Mouse (Mus musculus) right cerebral cortex, postnatal 36 days (tissue): Measurements from ENCODE around the gene Rpl26.
"Not testable (repeated sequence)": the region's sequence is repeated elsewhere in the genome, so short reads cannot be mapped to it uniquely, and the experiment has no call there.

Experiments
- DNase-seq, 2 experiments: peaks; one replicate each; pipeline ENCODE4 v3.0.0; 2022; ENCODE audit warnings: low spot score in 2 of 2, mixed read lengths in 1 of 2

The Rpl26 gene

DNA sequence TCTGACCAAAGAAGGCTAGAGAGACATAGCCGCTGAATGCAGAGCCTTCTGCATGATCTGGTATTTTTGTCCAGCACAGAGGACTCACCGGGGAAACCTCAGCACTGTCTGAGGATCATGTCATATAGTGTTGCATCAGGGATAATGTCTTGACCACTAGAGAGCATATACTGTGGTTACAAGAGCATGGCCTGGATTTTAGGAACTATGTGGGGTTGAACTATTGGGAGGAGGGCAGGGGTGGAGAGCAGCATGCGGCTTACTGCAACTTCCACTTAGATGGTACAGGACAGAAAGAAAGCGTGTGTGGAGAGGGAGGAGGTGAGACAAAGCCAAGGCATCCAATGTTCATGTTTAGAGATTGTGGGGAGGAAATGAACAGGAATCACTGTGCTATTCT is 13.2 kb downstream of the Rpl26 start:
- DNase-seq, result no peak

DNA sequence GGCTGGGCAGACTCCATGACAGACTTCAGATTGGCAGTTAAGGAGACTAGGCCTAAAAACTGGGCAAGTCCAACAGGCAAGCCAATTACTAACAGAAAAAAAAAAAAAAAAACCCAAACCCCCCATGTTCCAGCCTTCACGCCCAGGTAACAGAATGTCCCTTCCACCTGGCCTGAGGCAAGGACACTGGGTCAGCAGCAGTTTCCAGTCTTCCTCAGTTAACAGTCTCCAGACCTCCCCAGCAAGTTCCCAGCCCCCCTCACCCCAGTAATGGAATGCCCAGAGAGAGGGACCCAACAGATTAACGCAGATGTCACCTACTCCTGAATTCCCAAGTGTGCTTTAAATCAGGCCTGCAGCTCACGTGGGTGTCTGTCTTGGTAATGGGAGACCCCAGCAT is 21.8 kb downstream of the Rpl26 start:
- no peak for DNase-seq

DNA sequence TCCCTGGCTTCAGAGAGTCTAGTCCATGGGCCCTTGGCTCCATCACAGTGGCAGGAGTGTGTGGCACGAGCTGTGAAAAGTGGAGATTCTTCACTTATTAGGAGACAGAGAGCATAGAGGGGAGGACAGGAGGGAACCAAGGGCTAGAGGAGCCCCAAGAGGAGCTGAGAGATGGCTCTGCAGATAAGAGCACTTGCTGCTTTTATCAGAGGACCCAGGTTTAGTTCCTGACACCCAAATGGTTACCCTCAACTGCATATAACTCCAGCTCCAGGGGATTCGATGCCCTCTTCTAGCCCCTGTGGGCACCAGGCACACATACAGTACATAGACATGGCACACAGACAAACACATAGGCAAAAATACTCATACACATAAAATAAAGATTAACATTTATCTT is 23.4 kb downstream of the Rpl26 start:
- DNase-seq, result no peak

DNA sequence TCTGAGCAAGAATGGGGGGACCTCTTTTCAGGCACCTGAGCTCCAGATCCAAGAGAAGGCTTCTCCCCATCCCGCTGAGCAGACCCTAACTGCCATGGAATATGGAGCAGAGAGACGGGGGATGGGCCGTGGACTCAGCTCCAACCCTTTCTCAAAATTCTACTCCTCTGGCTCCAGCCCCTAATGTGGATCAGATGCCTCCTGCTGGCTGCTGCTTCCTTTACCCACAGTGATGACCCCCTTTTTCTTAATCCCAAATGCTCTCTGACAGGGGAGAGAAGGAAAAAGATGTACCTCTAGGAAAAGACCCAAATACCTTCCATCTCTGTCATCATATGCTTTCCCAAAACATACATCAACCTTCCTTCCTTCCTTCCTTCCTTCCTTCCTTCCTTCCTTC is 25.6 kb downstream of the Rpl26 start, which contains the start of gene Odf4:
Gene Odf4 (minus strand): TSS at position 101 of the 400 bp plus-strand sequence.
- DNase-seq, result no peak

DNA sequence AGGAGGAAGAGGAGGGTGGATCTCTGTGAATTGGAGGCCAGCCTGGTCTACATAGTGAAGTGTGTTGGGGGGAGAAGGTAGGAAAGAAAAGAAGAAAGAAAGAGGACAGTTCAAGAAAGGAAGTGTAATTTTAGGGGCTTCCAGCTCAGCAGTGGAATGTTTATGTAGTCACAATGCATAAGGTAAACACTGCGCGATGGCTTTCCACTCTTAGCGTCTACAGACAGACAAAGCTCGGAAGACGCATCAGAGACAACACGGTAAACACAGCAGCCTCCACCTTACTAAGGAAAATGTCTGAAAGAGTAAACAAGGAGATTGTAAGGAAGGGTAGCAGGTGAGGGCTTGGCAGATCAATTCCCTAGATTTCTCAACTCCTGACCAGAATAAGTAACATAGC is 28.6 kb downstream of the Rpl26 start:
- no peak for DNase-seq

DNA sequence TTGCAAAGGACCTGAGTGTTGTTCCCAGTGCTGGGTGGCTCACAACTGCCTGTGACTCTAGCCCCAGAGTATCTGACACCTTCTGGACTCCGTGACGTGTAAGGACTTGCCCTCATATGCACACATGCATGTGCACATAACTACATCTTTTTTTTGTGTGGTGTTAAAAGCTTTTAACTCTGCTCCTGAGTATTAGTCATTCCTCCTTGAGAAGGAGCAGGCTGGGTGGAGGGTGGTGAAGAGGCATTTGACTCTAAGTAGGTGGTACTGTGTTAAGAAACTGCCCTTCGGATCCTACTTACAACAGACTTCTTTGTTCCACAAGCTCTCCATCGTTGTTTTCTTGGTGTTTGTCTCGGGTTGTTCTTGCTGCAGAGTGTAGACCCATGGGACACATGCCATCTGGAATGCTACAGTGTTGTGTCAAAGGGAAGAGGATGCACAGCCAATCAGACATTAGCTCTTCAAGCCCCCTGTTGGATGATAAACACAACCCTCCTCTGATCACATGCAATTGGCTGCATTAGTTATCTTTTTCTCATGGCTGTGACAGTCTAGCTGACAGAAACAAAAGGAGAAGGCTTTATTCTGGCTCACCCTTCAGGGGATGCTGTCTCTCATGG is 32.6 kb downstream of the Rpl26 start:
- no peak for DNase-seq

DNA sequence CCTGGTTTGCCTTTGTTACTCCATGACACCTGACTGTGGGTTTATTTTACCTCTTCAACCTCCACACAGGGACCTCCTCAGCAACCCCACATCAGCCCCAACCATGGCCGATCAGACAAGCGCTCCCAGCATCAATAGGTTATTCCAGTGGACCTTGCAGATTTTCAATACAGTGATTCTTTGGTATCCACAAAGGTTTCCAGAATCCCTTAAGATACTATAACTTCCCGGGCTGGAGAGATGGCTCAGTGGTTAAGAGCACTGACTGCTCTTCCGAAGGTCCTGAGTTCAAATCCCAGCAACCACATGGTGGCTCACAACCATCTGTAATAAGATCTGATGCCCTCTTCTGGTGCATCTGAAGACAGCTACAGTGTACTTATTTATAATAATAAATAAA is 35.6 kb downstream of the Rpl26 start:
- DNase-seq, result not testable (repeated sequence)

DNA sequence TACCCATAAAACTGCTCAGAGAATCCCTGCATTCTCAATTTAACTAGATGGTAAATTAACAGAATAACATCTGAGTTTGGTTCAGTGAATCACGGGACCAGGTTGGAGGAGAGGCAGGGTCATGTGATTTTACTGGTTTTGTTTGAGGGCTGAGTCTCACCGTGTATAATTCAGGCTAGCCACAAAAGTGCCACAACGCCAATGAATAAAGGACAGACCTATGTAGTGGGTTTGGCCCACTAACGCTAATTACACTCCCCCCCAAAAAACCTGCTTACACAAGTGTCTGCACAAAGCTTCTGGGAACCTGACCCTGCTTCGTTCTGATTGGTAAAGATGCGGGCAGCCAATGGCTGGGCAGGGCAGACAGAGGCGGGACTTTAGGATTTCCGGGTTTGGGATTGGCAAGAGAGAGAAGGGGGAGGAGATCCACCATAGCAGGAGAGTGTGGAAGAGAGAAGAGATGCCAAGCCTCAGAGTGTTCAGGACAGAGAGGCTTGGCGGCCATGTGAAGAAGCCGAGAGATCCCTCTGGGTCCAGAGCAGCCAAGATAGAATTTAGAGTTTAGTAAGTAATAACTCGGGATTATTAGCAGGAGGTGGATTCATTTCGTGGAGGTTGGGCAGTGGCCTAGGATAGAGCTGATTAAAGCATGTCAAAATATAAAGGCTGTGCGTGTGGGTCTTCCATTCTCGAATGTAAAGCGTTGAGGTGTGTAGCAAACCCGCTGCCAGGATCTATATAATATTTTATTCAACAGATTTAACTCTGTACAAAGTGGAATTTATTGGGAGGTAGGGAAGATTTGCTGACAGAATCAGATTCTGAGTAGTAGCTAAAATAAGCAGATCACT is 38.3 kb downstream of the Rpl26 start:
- DNase-seq, result peak; percentile 80 to 89

DNA sequence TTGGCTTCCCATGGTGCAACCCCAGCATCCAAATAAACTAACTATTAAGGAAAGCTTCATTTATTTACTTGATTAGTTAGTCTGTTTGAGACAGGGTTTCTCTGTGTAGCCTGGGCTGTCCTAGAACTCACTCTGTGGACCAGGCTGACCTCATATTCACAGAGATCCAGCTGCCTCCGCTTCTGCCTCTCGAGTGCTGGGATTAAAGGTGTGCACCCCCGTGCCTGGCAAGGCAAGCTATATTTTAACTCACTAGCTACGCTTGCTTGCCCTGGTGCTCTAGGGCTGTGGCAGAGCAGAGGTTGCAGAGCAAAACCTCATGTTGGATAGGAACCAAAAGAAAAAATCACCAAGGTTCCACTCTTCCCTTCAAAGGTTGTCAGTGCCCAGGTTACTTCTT is 39.1 kb downstream of the Rpl26 start:
- no peak for DNase-seq

DNA sequence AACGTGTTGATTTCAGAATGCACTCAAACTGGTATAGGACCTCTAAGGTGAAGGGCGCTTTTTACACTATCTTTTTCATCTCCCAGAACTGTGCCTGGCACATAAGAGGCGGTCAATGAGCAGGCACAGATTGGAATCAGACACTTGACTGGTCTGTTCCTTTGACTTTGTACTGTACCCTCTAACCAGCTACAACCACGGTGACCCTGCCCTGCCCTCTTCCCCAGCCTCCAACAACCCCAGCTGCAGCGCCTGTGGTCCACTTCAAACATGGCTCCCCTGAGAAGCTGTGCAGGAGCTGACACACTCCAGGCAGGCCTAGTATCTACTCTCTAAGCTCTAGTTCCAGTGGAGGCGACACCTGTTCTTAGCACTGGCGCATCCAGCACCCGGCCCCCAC is 41.3 kb downstream of the Rpl26 start:
- DNase-seq, result no peak

DNA sequence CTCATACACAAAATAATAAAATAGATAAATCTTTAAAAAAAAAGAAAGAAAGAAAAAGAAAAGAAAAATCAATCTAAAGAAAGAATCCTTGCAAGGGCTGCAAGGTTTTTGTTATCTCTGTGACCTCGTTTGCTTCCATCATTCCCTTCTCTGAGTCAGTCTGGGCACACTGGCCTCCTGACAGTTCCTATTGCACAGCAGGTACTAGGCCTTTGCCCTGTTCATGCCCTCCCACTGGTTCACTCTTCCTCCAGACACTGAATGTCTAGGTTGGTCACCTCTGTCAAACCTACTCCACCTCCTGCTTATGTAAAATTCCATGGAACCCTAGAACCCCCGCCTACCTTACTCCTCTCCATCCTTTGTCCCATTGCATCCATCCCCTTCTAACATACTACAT is 43.9 kb downstream of the Rpl26 start:
- DNase-seq, result no peak

DNA sequence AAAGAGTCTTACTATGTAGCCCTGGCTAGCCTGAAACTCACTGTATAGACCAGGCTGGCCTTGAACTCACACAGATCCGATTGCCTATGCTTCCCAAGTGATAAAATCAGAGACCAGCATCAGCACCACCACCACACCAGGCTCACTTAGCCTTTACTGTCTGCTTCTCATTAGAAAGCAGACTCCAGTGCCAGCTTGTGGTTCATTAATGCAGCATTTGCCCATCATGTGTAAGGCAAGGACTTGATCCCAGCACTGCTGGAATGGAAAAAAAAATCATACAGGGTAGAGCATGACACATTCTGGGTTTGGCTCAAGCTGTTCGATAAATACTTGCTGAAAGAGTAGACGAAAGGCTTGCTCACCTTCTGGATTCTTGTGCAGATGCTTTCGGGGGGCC is 44.6 kb downstream of the Rpl26 start:
- no peak for DNase-seq

DNA sequence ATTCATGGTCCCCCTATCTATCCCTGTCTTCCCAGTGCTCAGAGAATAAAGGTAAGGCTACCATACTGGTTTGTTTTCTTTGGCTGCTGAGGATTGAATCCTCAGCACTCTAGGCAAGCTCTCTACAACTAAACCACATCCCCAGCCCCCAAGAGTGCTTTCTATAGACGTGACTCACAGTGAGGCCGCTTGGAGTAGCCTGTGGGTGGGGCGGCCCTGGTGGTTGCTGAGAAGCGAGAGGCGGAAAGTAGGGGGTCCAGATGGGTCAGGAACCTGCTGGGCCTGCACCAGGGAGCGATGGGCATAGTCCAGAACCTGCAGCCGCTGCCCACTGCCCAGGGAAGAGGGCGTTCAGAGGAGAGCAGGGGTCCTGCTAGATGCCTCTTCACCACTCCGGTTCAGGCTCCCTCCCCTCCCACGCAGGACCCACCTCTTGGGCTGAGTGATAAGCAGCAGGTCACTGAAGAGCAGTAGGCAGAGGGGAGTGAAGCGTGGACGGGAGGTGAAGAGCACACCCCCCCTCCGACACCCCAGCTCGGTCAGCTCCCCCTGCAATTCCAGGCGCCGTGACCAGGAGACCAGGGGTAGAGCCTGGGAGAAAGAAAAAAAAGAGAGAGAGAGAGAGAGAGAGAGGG is 45.5 kb downstream of the Rpl26 start:
- peak; percentile 60 to 61 for DNase-seq

DNA sequence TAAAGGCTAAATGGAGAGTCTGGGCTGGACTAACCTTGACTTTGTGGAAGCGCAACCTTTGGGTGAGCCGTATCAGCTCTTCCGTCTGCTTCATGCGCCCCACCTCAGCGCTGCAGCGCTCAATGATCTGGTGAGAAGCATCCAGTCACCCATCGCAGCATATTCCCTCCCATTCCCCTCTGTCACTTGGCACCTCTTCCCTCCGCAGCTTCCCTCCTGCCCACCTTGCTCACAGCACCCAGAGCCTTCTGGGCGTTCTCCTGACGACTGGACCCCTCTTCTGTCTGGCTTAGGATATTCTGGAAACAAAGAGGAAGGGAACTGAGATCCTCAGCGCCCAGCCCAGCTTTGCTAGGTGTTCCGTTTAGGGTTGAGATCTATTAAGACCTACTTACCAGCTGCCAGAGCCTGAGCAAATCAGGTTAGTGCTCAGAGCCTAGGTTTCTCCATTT is 46.2 kb downstream of the Rpl26 start:
- DNase-seq, result peak in 1 of 2 experiments; percentile 20

DNA sequence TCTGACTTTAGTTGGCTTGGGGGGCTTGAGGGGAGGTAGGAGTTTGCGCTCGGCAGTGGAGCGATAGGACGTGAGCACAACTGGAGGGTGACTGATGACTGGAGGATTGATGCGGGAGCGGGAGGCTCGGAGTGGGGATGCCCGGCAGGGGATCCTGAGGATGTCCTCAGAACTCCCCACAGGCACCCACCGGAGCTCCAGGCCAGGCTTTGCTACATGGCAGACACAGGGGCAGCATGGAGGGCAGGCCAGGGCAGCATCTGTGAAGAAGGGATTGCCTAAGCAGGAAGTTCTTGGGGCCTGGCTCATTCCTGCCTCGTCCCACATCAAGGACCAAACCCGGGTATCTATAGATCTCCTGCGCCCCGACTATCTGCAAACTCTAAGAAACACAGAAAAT is 52.5 kb downstream of the Rpl26 start:
- no peak for DNase-seq

DNA sequence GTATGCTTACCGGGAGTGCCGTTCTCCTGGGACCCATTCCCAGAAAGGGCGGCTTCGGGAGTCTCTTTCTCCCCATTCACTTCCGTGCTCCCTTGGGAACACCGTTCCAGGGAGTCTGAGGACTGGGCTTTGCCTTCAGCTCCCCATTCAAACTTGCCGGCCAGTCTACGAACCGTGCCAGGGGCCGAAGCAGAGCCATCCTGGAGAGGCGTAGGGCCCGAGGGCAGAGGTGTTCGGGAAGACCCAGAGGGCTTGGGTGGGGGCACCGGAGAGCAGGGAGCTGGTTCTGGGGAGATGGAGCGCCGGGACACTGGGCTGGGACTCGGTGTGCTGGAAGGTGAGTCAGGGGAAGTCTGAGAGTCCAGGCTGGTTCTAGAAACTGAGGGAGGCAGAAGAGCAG is 53.0 kb downstream of the Rpl26 start:
- DNase-seq, result no peak

DNA sequence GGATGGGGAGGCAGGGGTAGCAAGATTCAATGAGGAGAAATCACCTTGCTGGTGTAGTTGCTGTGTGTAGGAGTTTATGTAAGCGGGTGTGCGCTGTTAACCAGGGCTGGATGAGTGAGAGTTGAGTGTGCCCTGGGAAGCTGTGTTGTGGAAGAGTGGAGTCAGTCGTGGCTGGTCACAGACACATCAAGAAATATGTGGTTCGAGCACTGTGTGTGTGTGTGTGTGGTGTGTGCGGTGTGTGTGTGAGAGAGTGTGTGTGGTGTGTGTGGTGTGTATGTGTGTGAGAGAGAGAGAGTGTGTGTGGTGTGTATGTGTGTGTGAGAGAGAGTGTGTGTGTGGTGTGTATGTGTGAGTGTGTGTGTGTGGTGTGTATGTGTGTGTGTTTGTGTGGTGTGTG is 54.1 kb downstream of the Rpl26 start:
- no peak for DNase-seq

DNA sequence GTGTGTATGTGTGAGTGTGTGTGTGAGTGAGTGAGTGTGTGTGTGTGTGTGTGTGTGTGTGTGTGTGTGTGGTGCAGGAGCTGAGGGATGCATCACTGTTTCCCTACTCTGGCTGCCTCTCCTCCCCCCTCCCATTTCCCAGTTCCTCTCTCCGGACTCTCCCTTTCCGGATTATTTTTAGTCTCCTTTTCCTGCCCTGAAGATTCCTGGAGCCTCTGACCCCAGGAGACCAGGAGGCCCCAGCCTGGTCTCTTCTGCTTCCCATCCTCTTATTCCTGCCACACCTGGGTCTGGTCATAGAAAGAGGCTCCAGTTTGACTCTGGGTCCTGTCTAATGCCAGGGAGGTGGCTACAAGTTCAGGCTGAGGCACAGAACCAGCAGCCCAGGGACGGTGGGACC is 54.7 kb downstream of the Rpl26 start:
- DNase-seq, result no peak
